Mouse (Mus musculus) olfactory bulb, adult 2 months (tissue): ENCODE measurements around the gene Ccdc149.

Experiments
- CTCF ChIP-seq: fragments of 200-500 bp; IDR thresholded peaks from 2 replicates; pipeline ENCODE4 v1.5.1; 2012; ENCODE audit warnings: low read depth, mild to moderate bottlenecking, low read length, moderate library complexity; ENCODE audit not compliant: insufficient read depth
- POLR2A ChIP-seq: fragments of 200-500 bp; IDR thresholded peaks from 2 replicates; pipeline ENCODE4 v1.6.1; 2012; ENCODE audit warnings: mild to moderate bottlenecking, low read depth, low read length, moderate library complexity; ENCODE audit not compliant: insufficient read depth

- no peak for TF ChIP-seq CTCF
- TF ChIP-seq POLR2A, result no peak
Measured at GRCm38 (mm10) chr5:52516072-52516476, 44.8 kb upstream of the Ccdc149 start.
